Mouse (Mus musculus) regulatory T cell (primary cell): ENCODE data around the gene Szrd1.

Experiments
- in situ Hi-C: fragments of 300-600 bp; cut with MboI, MseI; formaldehyde crosslinking; loops from one replicate; pipeline ENCODE4 v1.15.1; 2025; ENCODE audit warnings: high pct_unique_total_duplicates

Szrd1 gene

DNA sequence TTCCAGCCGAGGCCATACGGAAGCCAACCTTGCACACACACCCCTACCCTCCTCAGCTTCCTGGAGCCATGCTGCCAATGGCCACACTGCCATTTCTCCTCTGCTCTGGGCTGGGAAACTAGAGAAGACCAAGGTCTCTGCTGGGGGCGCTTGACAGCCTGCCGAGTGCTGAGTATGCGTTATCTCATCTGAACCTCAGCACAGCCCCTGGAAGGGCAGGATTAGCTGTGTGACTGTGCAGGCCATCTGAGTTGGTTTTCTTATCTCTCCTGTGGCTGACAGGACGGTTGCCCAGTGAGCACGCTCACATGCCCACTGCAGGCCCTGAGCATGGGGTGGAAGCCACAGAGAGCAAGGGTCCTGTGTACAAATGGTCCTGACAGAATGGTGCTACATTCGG, 70.9 kb downstream of the Szrd1 start:
- in situ Hi-C loops, result no loop called here

DNA sequence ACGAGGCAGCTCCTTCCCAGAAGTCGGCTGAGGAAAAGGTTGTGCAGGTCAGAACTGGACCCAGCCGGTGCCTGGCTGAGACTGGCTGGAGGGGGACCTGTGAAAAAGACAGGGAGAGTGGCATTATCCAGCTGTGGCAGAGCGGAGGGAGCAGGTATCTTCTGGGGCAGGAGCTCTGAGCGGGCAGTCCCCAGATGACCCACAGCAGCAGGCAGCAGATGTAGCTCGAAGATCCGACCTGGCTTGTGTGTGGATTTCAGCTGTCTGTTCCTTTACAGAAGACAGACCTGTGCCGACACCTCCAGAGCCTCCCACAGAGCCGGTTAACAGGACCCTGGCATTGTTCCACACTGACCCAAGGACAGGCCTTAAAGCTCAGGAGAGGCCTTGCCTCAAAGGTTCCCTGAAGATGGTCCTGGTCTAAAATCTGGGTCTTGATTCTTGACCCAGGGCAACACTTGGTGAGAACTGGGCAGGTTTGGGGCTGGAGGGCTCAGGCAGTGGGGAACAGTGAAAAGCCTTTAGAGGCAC, 72.0 kb downstream of the Szrd1 start:
- in situ Hi-C loops, result no loop called here

DNA sequence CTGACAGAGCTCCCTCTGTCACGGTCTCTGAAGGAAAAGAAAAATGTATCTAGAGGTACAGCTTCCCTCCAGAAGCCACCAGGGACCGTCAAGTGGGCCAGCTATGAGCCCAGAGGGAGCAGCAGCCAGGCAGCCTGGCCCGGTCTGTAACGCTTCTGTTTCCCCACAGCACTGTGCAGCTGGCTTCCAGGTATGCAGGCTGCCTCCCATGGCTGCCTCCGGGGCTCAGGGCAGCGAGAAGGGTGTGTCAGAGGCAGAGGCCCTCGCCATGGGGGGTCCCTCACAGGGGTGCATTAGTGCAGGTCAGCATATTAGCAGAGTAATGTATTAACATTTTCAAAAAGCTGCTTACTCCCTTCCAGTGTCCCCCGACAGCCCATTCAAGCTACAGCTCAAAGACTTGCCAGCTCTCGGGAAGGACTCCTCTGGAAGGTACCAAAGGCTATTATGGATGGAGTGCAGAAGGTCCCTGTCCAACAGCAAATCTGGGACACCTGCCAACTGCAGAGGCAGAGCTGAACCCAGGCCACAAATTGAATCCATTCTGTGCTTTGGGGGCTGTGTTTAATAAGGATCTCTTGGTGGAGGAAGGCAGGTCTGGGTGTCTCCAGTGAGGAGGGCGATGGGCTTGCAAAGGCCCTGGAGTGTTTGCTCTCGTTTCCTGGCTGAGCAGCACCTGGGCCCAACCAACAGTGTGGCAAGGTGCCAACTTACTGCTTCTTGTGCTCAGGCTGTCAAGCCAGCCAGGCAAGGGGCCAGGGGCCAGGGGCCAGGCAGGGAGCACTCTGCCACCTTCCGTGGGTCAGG, 72.7 kb downstream of the Szrd1 start:
- in situ Hi-C loops, result no loop called here

DNA sequence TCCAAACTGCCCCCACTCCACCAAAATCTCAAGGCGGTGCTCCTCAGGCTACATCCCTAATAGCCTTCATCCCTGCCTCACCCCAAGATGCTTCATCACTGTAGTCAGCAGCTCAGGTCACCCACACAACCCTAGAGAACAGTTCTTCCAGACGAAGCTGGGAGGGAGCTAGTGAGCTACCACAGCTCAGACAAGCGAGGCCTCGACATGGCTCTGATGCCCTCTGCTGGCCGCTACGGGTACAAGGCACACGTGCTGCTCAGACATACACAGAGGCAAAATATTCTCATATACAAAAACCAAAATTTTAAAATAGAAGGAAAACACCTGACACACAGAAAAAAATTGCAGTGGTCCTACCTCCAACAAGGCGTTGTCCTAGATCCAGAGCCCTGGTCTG, 74.5 kb downstream of the Szrd1 start:
- in situ Hi-C loops, result no loop called here

DNA sequence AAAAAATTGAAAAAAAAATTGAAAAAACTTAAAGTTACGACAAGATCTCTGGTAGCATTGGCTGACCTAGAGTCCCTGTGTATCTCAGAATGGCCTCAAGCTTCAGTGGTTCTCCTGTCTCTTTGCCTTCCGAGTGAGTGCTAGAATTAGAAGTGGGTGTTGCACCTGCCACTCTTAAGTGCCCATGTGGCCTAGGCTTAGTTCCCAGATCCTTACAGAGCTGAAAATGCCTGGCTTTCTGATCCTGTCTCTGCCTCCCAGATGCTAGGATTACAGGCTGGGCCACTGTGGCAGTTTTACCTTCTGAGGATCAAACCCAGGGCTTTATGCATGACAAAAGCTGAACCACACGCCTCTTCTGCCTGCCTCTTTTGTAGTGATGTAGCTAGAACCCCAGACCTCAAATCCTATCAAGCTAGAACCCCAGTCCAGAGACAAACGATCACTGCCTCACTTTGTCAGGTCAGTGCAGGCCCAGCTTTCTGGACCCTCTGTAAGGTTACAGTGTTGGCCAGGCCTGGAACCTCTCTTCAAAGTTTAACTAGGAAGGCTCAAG, 75.4 kb downstream of the Szrd1 start:
- in situ Hi-C loops, result loop anchor here (5.0 kb wide), 1 partner anchor 82 kb away; no protein-coding TSS in a partner anchor
